In the genomic region with DNA sequence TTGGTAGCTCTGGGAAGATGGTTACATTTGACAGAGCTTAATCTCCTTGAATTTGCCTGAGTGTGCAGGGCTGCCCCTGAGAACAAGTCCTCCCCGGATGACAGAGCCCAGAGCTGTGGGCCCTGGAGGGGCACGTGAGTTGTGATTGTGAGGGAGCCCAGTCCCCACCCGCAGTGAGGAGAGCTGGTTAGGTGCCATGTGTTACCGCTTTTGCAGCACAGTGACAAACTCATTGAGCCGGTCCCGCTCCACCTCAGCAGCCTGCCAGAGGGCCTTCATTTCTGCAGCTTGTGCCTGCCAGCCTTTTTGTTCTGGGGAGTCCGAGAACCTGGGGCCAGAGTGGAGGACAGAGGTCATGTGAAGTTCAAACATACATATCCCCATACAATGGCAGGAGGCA, we compare ENCODE assay signal across 17 mouse cellular contexts. TPM values are rescaled to one million over a fixed set of nuclear protein-coding genes. Genes with fewer than 3 reads are reported as not detected.
DNase-seq lines count a peak whose midpoint lies in the region; ATAC-seq and TF ChIP-seq lines count a peak whose summit lies in the region.
"Had no signal": no experiment of that assay in that cellular context is flagged by ENCODE, and none has a peak within 500 bp of the region (broad histone marks: within the 10 kb centered on the region; RNA-seq: fewer than 3 reads in every experiment).

No protein-coding gene starts in this region.

- H3K9me3 ChIP-seq in heart, postnatal 0 days (replicated peaks; ENCODE audit: control insufficient read depth, low read length): no peaks in the 10 kb centered on the region
- H3K9me3 ChIP-seq in heart, embryonic 12.5 days (replicated peaks): no peaks in the 10 kb centered on the region
- H3K9me3 ChIP-seq in neural tube, embryonic 13.5 days: no peaks in the 10 kb centered on the region
- H3K9me3 ChIP-seq: G1E; limb, embryonic 15.5 days had no signal

- peaks cover 16% of the 10 kb centered on the region for H3K4me1 ChIP-seq in heart, postnatal 0 days (ENCODE audit: control insufficient read depth, insufficient read depth)
- H3K4me1 ChIP-seq in heart, embryonic 12.5 days (replicated peaks): peaks cover 43% of the 10 kb centered on the region
- no peaks in the 10 kb centered on the region; the same call in 1 of the 2 replicates for H3K4me1 ChIP-seq in liver, adult 2 months (ENCODE audit: control insufficient read depth, insufficient read depth, low read length)
- peaks cover 60% of the 10 kb centered on the region for H3K4me1 ChIP-seq in neural tube, embryonic 13.5 days (replicated peaks)

- no peaks in the 10 kb centered on the region for H3K27me3 ChIP-seq in heart, postnatal 0 days (ENCODE audit: control insufficient read depth, insufficient read depth, low read length)
- no peaks in the 10 kb centered on the region for H3K27me3 ChIP-seq in heart, embryonic 12.5 days (replicated peaks)
- H3K27me3 ChIP-seq in liver, adult 2 months (ENCODE audit: control insufficient read depth, insufficient read depth, low read length): no peaks in the 10 kb centered on the region
- H3K27me3 ChIP-seq in neural tube, embryonic 13.5 days: no peaks in the 10 kb centered on the region
- H3K27me3 ChIP-seq: limb, embryonic 15.5 days had no signal

- no peak overlapping the region for H3K4me2 ChIP-seq in heart, postnatal 0 days (ENCODE audit: low read depth, low read length)
- H3K4me2 ChIP-seq in heart, embryonic 12.5 days: no peak overlapping the region
- no peak overlapping the region for H3K4me2 ChIP-seq in neural tube, embryonic 13.5 days
- H3K4me2 ChIP-seq: heart, embryonic 11.5 days; limb, embryonic 15.5 days; lung, embryonic 14.5 days had no signal

- H3K27ac ChIP-seq in heart, postnatal 0 days (ENCODE audit: low read depth): no peak overlapping the region
- H3K27ac ChIP-seq in heart, embryonic 12.5 days (ENCODE audit: poor library complexity, severe bottlenecking): no peak overlapping the region
- H3K27ac ChIP-seq in liver, adult 2 months (replicated peaks; ENCODE audit: insufficient read depth, low read depth, low read length): no peak overlapping the region
- H3K27ac ChIP-seq in neural tube, embryonic 13.5 days (replicated peaks): peak overlapping the region; percentile 64; the same call in 1 of the 2 replicates
- H3K27ac ChIP-seq: limb, embryonic 15.5 days had no signal

- H3K9ac ChIP-seq in heart, postnatal 0 days (replicated peaks; ENCODE audit: low read depth, low read length): no peak overlapping the region
- no peak overlapping the region for H3K9ac ChIP-seq in heart, embryonic 12.5 days
- no peak overlapping the region for H3K9ac ChIP-seq in liver, adult 2 months (ENCODE audit: low read depth, low read length)
- no peak overlapping the region for H3K9ac ChIP-seq in neural tube, embryonic 13.5 days
- H3K9ac ChIP-seq: limb, embryonic 15.5 days; lung, embryonic 14.5 days had no signal

- ATAC-seq in heart, postnatal 0 days (ENCODE audit: insufficient read depth, low read depth): peak; percentile 39; the same call in 1 of the 2 replicates
- no peak for ATAC-seq in heart, embryonic 12.5 days (ENCODE audit: insufficient number of reproducible peaks, low FRiP score)
- ATAC-seq in neural tube, embryonic 13.5 days (ENCODE audit: low read depth): no peak
- no peak for ATAC-seq in megakaryocyte, adult 5-6 weeks (ENCODE audit: poor library complexity, severe bottlenecking)

- no peaks in the 10 kb centered on the region for H3K79me2 ChIP-seq in liver, adult 2 months (ENCODE audit: control insufficient read depth, insufficient read depth, low read length)

- no peak for TF ChIP-seq CTCF in heart, postnatal 0 days (IDR thresholded peaks at IDR 0.05; ENCODE audit: low read depth)
- TF ChIP-seq CTCF in liver, adult 2 months (IDR thresholded peaks at IDR 0.05; ENCODE audit: low read depth, low read length): no peak

- no peak for TF ChIP-seq POLR2A in liver, adult 2 months (IDR thresholded peaks at IDR 0.05; ENCODE audit: extremely low read depth, insufficient read depth, low read length)

- no peaks in the 10 kb centered on the region for H3K36me3 ChIP-seq in heart, postnatal 0 days (replicated peaks; ENCODE audit: control insufficient read depth, insufficient read depth, low read length)
- H3K36me3 ChIP-seq in heart, embryonic 12.5 days: no peaks in the 10 kb centered on the region
- no peaks in the 10 kb centered on the region for H3K36me3 ChIP-seq in liver, adult 2 months (ENCODE audit: control insufficient read depth, insufficient read depth, low read length)
- no peaks in the 10 kb centered on the region for H3K36me3 ChIP-seq in neural tube, embryonic 13.5 days
- H3K36me3 ChIP-seq: G1E; limb, embryonic 15.5 days had no signal

- no peak overlapping the region for H3K4me3 ChIP-seq in heart, postnatal 0 days (ENCODE audit: low read depth, low read length)
- no peak overlapping the region for H3K4me3 ChIP-seq in heart, embryonic 12.5 days
- no peak overlapping the region for H3K4me3 ChIP-seq in liver, adult 2 months (ENCODE audit: insufficient read depth, low read depth, low read length)
- no peak overlapping the region for H3K4me3 ChIP-seq in neural tube, embryonic 13.5 days
- H3K4me3 ChIP-seq: limb, embryonic 15.5 days had no signal

- DNase-seq in heart, postnatal 0 days (ENCODE audit: low spot score): no peak
- DNase-seq in liver, adult 2 months (ENCODE audit: extremely low read depth, low read depth, low spot score): peak; percentile 6
- no peak for DNase-seq in liver
- DNase-seq in cerebellum, postnatal 25 days: peak; percentile 42 to 60
- DNase-seq: gastrocnemius, postnatal 14 days; kidney, adult 18-20 months; kidney, postnatal 14 days; lung, embryonic 14.5 days had no signal

- WGBS in heart, postnatal 0 days: 49% methylated on average over 7 of the region's 7 CpGs
- WGBS in heart, embryonic 12.5 days: 63% methylated on average over 7 of the region's 7 CpGs
- 59% methylated on average over 7 of the region's 7 CpGs for WGBS in liver, adult 2 months
- 55% methylated on average over 7 of the region's 7 CpGs for WGBS in neural tube, embryonic 13.5 days

- no peak for TF ChIP-seq EP300 in heart, postnatal 0 days (IDR thresholded peaks at IDR 0.05; ENCODE audit: low read depth)

RNA-seq across cellular contexts. Expression of gene Hhatl, which starts 15.6 kb away (rescaled TPM):
- total RNA-seq in heart, postnatal 0 days (2014; rRNA removed; ENCODE audit: low replicate concordance): 62.3 and 75.4 TPM in 2 replicates
- 52.7 and 53.0 TPM in 2 replicates for polyA plus RNA-seq in heart, postnatal 0 days (2015; fragmentation: Nextera tagmentation; extraction: Ambion mirVana)
- 5.3 and 5.7 TPM in 2 replicates for polyA plus RNA-seq in heart, embryonic 12.5 days (2016; fragmentation: Nextera tagmentation; extraction: Ambion mirVana)
- 0.07 TPM in 1 of 2 replicates, not detected in the other for total RNA-seq in liver, adult 2 months (2014; rRNA removed)
- not detected in 2 replicates for polyA plus RNA-seq in liver, adult 2 months (2012; rRNA removed)
- 0.10 and 0.37 TPM in 2 replicates for polyA plus RNA-seq in neural tube, embryonic 13.5 days (2015; fragmentation: Nextera tagmentation; extraction: Ambion mirVana)
- total RNA-seq in megakaryocyte, adult 5-6 weeks (2015): not detected in 2 replicates
- not detected in 2 replicates for total RNA-seq in megakaryocyte, adult 5-6 weeks (2017)
- total RNA-seq: adrenal gland, adult 18-20 months; G1E; hematopoietic stem cell, adult 5-6 weeks; neutrophil, adult 5-6 weeks had no signal
- polyA plus RNA-seq: G1E had no signal

RNA-seq across cellular contexts. Expression of gene Klhl40, which starts 30.5 kb away (rescaled TPM):
- 20.7 and 28.2 TPM in 2 replicates for total RNA-seq in heart, postnatal 0 days (2014; rRNA removed; ENCODE audit: low replicate concordance)
- 12.6 and 14.5 TPM in 2 replicates for polyA plus RNA-seq in heart, postnatal 0 days (2015; fragmentation: Nextera tagmentation; extraction: Ambion mirVana)
- polyA plus RNA-seq in heart, embryonic 12.5 days (2016; fragmentation: Nextera tagmentation; extraction: Ambion mirVana): 0.73 and 1.1 TPM in 2 replicates
- total RNA-seq in liver, adult 2 months (2014; rRNA removed): 0.18 TPM in 1 of 2 replicates, not detected in the other
- polyA plus RNA-seq in liver, adult 2 months (2012; rRNA removed): not detected in 2 replicates
- polyA plus RNA-seq in neural tube, embryonic 13.5 days (2015; fragmentation: Nextera tagmentation; extraction: Ambion mirVana): 0.95 and 2.0 TPM in 2 replicates
- not detected in 2 replicates for total RNA-seq in megakaryocyte, adult 5-6 weeks (2015)
- not detected in 2 replicates for total RNA-seq in megakaryocyte, adult 5-6 weeks (2017)
- total RNA-seq: G1E; hematopoietic stem cell, adult 5-6 weeks; neutrophil, adult 5-6 weeks had no signal
- polyA plus RNA-seq: G1E had no signal

RNA-seq across cellular contexts. Expression of gene Ccdc13, which starts 31.3 kb away (rescaled TPM):
- total RNA-seq in heart, postnatal 0 days (2014; rRNA removed; ENCODE audit: low replicate concordance): not detected in 2 replicates
- polyA plus RNA-seq in heart, postnatal 0 days (2015; fragmentation: Nextera tagmentation; extraction: Ambion mirVana): 0.34 and 0.41 TPM in 2 replicates
- polyA plus RNA-seq in heart, embryonic 12.5 days (2016; fragmentation: Nextera tagmentation; extraction: Ambion mirVana): 0.08 TPM in 1 of 2 replicates, not detected in the other
- total RNA-seq in liver, adult 2 months (2014; rRNA removed): not detected in 2 replicates
- polyA plus RNA-seq in liver, adult 2 months (2012; rRNA removed): not detected in 2 replicates
- polyA plus RNA-seq in neural tube, embryonic 13.5 days (2015; fragmentation: Nextera tagmentation; extraction: Ambion mirVana): 2.8 and 3.0 TPM in 2 replicates
- not detected in 2 replicates for total RNA-seq in megakaryocyte, adult 5-6 weeks (2015)
- not detected in 2 replicates for total RNA-seq in megakaryocyte, adult 5-6 weeks (2017)
- total RNA-seq: neutrophil, adult 5-6 weeks had no signal

RNA-seq across cellular contexts. Expression of gene Zfp651, which starts 48.8 kb away (rescaled TPM):
- 34.5 and 69.3 TPM in 2 replicates for total RNA-seq in heart, postnatal 0 days (2014; rRNA removed; ENCODE audit: low replicate concordance)
- 12.1 and 13.2 TPM in 2 replicates for polyA plus RNA-seq in heart, postnatal 0 days (2015; fragmentation: Nextera tagmentation; extraction: Ambion mirVana)
- 12.5 and 14.9 TPM in 2 replicates for polyA plus RNA-seq in heart, embryonic 12.5 days (2016; fragmentation: Nextera tagmentation; extraction: Ambion mirVana)
- total RNA-seq in liver, adult 2 months (2014; rRNA removed): 0.27 and 0.37 TPM in 2 replicates
- polyA plus RNA-seq in liver, adult 2 months (2012; rRNA removed): 0.62 and 1.2 TPM in 2 replicates
- 18.2 and 19.2 TPM in 2 replicates for polyA plus RNA-seq in neural tube, embryonic 13.5 days (2015; fragmentation: Nextera tagmentation; extraction: Ambion mirVana)
- not detected in 2 replicates for total RNA-seq in megakaryocyte, adult 5-6 weeks (2015)
- not detected in 2 replicates for total RNA-seq in megakaryocyte, adult 5-6 weeks (2017)
- total RNA-seq: neutrophil, adult 5-6 weeks had no signal

RNA-seq across cellular contexts. Expression of gene Higd1a, which starts 50.2 kb away (rescaled TPM):
- total RNA-seq in heart, postnatal 0 days (2014; rRNA removed; ENCODE audit: low replicate concordance): 59.2 and 85.4 TPM in 2 replicates
- polyA plus RNA-seq in heart, postnatal 0 days (2015; fragmentation: Nextera tagmentation; extraction: Ambion mirVana): 319 and 332 TPM in 2 replicates
- 237 and 257 TPM in 2 replicates for polyA plus RNA-seq in heart, embryonic 12.5 days (2016; fragmentation: Nextera tagmentation; extraction: Ambion mirVana)
- 45.6 and 65.6 TPM in 2 replicates for total RNA-seq in liver, adult 2 months (2014; rRNA removed)
- polyA plus RNA-seq in liver, adult 2 months (2012; rRNA removed): 14.7 and 20.2 TPM in 2 replicates
- 129 and 150 TPM in 2 replicates for polyA plus RNA-seq in neural tube, embryonic 13.5 days (2015; fragmentation: Nextera tagmentation; extraction: Ambion mirVana)
- total RNA-seq in megakaryocyte, adult 5-6 weeks (2015): 64.0 and 80.3 TPM in 2 replicates
- 9.5 and 13.5 TPM in 2 replicates for total RNA-seq in megakaryocyte, adult 5-6 weeks (2017)

Comparison
In these comparisons a context has a peak if more than half of its experiments do, and no peak if none do; other contexts are left out.
1. DNase-seq: peak in liver, adult 2 months (single experiment) and cerebellum, postnatal 25 days (2 of 2); none in heart, postnatal 0 days (single experiment) and liver (single experiment).